Mouse (Mus musculus) stomach, postnatal 0 days (tissue): Measurements from ENCODE around the gene Bcl2l14.

Experiments used
- CTCF ChIP-seq: IDR thresholded peaks from 2 replicates; pipeline ENCODE4 v1.5.1; 2016; ENCODE audit warnings: antibody characterized with exemption, low read depth, mild to moderate bottlenecking, moderate library complexity
- EP300 ChIP-seq: optimal IDR thresholded peaks from 2 replicates; pipeline ENCODE3; 2016; ENCODE audit warnings: antibody characterized with exemption

GRCm38 (mm10) chr6:134364644-134365043 is 31.5 kb upstream of the Bcl2l14 start:
- TF ChIP-seq EP300 (no peak), CTCF (no peak)
